Mouse (Mus musculus): ENCODE measurements around the gene Kctd18.

GRCm38 (mm10) chr1:57949716-57950115 lies 69.0 kb downstream of the Kctd18 start:
- no peak for TF ChIP-seq EP300 (IDR thresholded peaks at IDR 0.05; ENCODE audit: low read length)
- no peak for TF ChIP-seq ZC3H11A (IDR thresholded peaks at IDR 0.05; ENCODE audit: low read depth, low read length)
- TF ChIP-seq POLR2A (IDR thresholded peaks at IDR 0.05; ENCODE audit: low read depth, low read length), result no peak
- TF ChIP-seq JUND (conservative IDR thresholded peaks at IDR 0.05; ENCODE audit: low read depth, low read length), result no peak
- TF ChIP-seq E2F4 (IDR thresholded peaks at IDR 0.05; ENCODE audit: insufficient replicate concordance, low read depth, low read length), result no peak
- TF ChIP-seq MAX (IDR thresholded peaks at IDR 0.05; ENCODE audit: low read length), result no peak
- no peak for TF ChIP-seq CTCF (conservative IDR thresholded peaks at IDR 0.05 in 1 of 2, IDR thresholded peaks at IDR 0.05 in 1 of 2; ENCODE audit: low read depth in 2 of 2, low read length in 2 of 2)
